Mouse (Mus musculus) G1E-ER4 (cell line): ENCODE measurements around the gene Clcf1. TPM values are rescaled to one million over a fixed set of nuclear protein-coding genes. Genes with fewer than 3 reads are reported as not detected.

ENCODE experiments used
- GATA1 ChIP-seq: IDR thresholded peaks from one replicate; pipeline ENCODE4 v1.8.0; 2012; ENCODE audit warnings: low read length, inconsistent platforms
- polyA plus RNA-seq: library from polyadenylated mRNA; stranded (reverse); fragments of >175 nt; gene quantifications from 2 replicates; pipeline ENCODE4 v1.2.3, GENCODE M21; 2012

The Clcf1 gene
- polyA plus RNA-seq, 1 experiment: not detected

DNA sequence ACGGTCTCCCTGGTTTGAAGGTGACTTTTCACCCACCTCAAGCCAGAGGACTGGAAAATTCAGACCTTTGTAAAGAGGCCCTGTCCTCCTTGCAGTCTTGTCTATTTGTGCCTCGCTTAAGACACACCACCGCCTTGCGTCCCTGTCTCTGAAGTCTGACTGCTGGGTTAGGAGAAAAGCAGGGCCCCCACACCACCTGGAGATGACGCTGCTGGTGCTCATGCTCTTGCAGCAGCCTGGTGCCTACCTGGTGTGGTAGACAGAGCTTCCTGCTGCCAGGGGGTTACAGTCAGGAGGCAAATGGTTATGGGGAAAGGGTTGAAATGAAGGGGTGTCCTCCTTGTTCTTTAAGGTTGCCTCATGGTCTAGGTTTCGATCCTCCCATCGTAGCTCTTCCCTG lies 40.2 kb downstream of the Clcf1 start:
- TF ChIP-seq GATA1: no peak

DNA sequence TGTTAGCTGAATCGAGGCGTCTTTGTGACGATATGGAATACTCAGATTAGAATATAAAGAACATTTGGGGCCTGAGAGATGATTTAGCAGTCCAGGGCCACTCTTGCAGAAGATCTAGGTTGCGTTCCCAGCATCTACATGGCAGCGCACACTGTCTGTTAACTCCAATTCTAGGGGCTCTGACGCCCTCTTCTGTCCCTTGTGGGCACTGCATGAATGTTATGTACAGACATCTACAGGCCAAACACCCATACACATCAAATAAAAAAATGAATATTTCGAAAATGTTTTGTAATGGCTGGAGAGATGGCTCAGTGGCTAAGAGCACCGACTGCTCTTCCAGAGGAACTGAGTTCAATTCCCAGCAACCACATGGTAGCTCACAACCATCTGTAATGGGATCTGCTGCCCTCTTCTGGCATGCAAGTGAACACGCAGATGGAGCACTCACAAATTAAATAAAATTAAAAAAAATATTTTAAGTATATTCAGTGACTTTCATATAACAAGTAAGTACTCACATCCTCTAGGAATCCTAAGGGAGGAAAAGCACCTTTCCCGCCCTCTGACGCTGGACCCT lies 41.6 kb downstream of the Clcf1 start:
- no peak for TF ChIP-seq GATA1

DNA sequence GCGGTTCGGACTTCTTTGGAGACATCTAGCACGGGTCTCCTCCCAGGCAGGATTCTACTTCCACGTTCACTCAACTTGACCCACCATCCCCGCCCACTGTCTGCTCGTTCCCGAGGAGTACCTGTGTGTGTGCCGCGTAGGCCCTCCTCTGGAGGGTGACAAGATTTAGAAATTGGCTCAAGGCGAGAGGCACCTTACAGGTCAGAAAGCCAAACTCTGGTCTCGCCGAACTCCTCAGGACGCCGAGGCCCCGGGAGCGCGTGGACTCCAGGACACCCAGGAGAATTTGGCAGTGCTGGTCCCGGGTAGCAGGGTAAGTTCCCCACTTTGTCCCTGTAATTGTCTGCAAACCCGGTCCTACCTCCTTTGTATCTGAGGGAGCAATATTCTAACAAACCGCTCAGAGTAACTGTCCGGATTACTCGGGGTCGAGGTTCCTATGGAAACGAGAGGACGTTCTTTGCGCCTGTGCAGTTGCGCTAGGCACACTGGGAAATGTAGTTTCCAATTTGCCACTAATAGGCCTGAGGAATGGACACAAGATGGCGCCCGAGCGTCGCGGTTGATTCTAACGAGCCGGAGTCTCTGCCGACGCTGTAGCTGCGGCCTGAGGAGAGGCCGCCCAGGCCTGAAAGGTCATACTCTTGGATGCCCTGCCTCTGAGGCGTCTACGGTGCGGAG lies 43.3 kb downstream of the Clcf1 start:
- no peak for TF ChIP-seq GATA1

DNA sequence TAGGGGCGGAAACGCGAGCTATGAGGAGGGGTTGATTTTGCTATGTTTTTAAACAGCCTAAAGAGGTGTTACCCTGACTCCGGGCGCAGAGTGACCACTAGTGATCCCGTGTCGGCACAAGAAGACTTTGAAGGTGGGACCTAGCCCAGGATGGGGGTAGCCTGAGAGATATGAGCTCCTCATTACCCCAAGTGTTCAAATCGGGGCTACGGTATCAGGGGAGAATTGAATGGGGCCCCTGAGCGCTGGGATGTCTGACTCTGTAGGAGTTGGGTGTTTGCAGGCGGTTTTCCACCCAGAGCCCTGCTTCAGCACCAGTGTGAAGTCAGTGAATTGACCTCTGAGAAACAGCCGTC lies 43.8 kb downstream of the Clcf1 start:
- no peak for TF ChIP-seq GATA1

DNA sequence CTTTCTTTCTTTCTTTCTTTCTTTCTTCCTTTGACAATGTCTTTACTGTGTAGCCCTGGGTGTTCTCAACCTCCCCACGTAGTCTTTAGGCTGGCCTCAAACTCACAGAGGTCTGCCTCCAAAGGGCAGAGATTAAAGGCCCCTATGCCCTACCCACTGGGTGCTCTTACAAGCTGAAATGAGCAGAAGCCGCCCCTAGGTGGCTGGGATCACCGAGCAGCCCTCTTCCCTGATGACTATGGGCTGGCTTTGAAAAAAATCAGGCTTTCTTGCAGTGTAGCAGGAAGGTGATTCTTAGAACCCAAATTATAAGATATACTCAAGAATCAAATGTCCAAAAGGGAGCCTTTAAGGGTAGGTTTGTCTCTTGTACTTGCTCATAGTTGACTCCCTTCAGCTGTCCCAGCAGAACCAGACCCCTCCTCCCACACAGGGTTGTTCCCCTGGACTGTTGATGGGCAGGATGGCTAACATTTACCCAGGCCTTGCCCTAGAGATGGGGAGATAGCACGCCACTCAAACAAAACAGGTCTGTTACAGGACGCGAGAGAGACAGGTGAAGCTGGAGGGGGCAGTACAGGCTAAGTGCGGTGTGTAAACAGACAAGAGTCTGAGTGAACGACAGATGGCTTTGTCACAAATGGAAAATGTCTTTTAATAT lies 47.1 kb downstream of the Clcf1 start:
- no peak for TF ChIP-seq GATA1

DNA sequence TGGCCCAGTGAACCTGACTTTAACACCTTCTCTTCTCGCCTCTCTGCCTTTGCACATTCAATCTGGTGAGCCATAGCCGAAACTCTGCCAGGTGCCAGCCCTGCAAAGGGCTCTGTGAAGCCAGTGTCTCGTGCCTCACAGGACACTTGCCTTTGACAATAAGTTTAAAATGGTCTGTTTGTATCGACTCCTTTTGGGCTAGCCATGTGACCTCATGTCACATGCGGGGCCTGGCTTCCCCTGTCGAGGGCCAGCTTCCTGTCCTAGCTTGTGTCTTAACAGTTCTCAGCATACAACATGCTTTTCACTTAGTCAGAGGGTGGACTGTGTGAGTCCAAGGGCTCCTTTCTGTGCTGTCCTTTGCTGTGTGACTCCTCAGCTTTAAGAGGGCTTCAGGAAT lies 48.7 kb downstream of the Clcf1 start:
- TF ChIP-seq GATA1: no peak

DNA sequence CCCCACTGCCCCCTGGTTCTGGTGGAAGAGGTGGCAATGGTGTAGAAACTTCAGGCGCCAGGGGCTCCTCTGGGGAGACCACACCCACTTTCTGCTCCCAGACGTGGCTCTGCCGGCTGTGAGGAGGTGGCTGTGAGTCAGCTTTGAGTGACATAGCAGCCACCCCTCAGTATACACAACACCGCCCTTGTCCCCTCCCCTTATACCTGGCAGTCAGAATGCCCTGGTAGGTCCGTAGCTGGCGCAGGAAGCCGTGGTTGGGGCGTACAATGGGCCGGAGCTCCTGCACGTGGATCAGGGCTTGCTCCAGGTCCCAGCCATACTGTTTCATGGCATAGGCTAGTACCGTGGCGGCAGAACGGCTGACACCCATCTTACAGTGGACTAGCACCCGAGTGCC lies 49.7 kb downstream of the Clcf1 start:
- no peak for TF ChIP-seq GATA1

DNA sequence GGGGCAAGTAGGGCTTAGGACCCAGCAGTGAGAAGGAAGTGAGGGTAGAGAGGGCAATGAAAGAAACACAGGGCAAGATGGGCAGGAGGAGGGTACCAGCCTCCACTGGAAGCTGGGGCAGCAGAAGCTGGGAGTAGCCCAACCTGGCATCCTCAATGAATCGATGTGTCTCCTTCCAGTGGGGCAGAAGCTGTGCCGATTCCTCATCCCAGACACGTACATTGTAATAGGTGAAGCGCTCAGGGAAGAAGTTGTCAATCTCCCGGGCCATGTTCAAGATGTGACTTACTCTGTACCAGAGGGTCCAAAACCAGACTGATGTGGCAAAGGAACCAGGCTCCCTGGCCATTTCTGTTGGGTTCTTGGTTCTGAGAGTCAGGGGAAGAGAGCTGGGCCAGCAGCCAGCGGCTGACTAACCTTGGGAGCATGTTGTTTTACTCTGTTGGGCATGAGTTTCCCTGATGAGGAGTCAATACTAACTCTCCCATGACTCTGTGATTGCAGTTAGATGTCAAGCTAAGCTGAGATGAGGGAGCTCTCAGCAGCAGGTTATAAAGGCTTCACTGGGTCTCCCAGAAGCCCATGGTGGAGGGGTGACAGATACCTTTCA lies 50.2 kb downstream of the Clcf1 start:
- TF ChIP-seq GATA1: no peak

DNA sequence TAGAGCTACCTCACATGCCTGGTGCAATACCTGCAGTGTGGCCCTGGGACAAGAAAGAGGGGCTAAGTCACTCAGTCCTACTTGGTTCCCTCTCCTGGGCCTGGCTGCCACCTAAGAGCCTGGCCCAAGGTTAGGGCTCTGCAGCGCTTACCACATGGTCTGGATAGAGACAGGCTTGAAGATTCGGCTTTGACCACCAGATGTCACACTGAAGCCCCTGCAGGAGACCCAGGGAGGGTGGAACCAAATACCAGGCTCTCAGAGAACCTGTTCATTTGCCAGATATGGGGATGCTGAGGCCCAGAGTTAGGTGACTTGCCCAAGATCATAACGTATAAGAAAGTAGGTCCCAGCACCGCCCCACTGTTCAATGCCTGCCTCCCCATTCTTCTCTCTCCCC lies 51.9 kb downstream of the Clcf1 start:
- no peak for TF ChIP-seq GATA1

DNA sequence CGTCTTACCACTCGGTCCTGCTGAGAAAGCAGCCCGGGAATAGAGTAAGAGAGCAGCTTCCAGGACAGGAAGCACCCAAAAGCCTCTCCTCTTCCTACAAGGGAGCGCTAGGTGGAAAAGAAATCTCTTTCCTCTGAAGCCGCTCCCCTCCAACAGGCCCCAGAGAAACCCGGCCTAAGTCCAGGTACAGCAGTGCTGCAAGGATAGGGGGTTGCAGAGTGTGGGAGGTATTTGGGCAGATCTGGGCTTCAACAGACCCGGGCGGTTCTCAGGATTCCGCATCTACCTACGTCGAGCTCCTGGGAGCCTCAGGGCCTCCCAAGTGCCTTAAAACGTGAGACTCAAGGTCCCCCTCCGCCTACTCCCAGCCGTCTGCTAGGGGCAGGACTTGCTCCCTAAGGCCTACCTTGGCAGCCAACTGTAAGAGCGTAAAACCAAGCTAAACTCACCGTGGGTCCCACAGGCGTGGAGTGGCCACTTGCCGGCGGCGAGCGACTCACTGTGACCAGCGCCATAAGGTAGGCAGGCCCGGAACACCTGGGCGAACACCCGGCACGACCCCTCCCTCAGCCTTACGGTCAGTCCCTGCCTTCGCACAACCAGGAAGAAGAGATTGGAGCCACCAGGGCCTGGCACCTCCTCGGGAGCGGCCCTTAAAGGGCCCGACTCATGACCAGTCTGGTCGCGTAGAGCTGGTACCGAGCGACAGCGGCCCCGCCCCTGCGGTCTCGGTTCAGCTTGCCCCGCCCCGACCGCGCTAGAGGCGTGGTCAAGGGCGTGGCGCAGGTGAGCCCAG lies 54.7 kb downstream of the Clcf1 start, which contains the start of gene Ssh3:
Ssh3 (minus strand) TSS at position 615 of the 796 bp plus-strand sequence.
- TF ChIP-seq GATA1: no peak

DNA sequence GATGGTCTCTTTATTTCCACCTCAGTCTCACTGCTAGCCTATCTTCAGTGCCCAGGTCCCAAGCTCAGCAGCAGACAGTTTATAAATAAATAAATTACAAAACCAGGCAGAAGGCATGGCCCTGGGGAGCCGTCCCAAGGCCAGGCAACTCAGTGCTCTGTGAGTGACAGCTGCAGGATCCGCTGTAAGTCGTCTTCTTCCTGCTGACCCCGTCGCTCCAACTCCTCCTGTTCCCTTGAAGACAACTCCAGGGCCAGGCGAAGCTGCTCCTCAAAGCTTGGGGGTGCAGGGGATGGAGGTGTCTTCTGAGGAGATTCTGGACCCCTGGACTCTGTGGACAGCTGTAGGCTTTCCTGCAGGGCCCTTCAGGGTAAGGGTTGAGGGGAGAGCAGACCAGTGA lies 56.1 kb downstream of the Clcf1 start:
- no peak for TF ChIP-seq GATA1

DNA sequence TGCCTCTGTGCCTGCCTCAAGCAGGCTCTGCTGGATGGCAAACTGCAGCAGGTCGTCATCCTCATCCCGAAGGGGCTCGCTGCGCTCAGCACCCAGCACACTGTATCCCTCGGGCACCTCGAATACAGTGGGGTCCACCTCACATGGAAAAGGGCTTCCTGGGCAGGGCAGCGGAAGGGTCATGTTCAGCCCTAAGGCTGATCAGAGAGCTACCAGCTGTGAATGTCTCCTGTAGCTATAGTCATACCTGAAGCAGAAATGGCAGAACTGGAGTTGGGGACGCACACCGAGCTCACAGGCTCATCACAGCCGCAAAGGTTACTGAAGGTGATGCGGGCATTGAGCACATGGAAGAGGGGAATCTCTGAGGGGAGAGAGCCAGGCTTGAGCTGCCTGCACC lies 56.9 kb downstream of the Clcf1 start:
- TF ChIP-seq GATA1: no peak

Other genes starting within 250 kb of the Clcf1 start
- not detected in 2 replicates for gene Aldh3b2, start 241.9 kb upstream of the Clcf1 start, polyA plus RNA-seq
- gene Acy3, start 227.7 kb upstream of the Clcf1 start, polyA plus RNA-seq: 5.4 and 7.1 TPM in 2 replicates
- not detected in 2 replicates for gene Tbx10, start 221.5 kb upstream of the Clcf1 start, polyA plus RNA-seq
- 26.3 and 32.2 TPM in 2 replicates for gene Nudt8, start 213.7 kb upstream of the Clcf1 start, polyA plus RNA-seq
- gene Gm49405, start 213.6 kb upstream of the Clcf1 start, polyA plus RNA-seq: 3.8 and 5.3 TPM in 2 replicates
- gene Doc2g, start 210.9 kb upstream of the Clcf1 start, polyA plus RNA-seq: 7.2 and 8.9 TPM in 2 replicates
- 378 and 401 TPM in 2 replicates for gene Ndufv1, start 201.4 kb upstream of the Clcf1 start, polyA plus RNA-seq
- 40.1 and 105 TPM in 2 replicates for gene Gstp1, start 176.3 kb upstream of the Clcf1 start, polyA plus RNA-seq
- not detected in 2 replicates for gene Gstp2, start 168.2 kb upstream of the Clcf1 start, polyA plus RNA-seq
- 4.1 and 7.7 TPM in 2 replicates for gene Gstp3, start 154.7 kb upstream of the Clcf1 start, polyA plus RNA-seq
- gene Cabp2, start 132.7 kb upstream of the Clcf1 start, polyA plus RNA-seq: not detected in 2 replicates
- 70.4 and 72.4 TPM in 2 replicates for gene Cdk2ap2, start 117.1 kb upstream of the Clcf1 start, polyA plus RNA-seq
- gene Pitpnm1, start 114.2 kb upstream of the Clcf1 start, polyA plus RNA-seq: 36.1 and 36.7 TPM in 2 replicates
- gene Aip, start 88.4 kb upstream of the Clcf1 start, polyA plus RNA-seq: 99.6 and 105 TPM in 2 replicates
- not detected in 2 replicates for gene Gpr152, start 74.5 kb upstream of the Clcf1 start, polyA plus RNA-seq
- 0.06 TPM in 1 of 2 replicates, not detected in the other for gene Cabp4, start 70.2 kb upstream of the Clcf1 start, polyA plus RNA-seq
- 187 and 368 TPM in 2 replicates for gene Coro1b, start 65.6 kb upstream of the Clcf1 start, polyA plus RNA-seq
- gene Ptprcap, start 60.6 kb upstream of the Clcf1 start, polyA plus RNA-seq: 448 and 548 TPM in 2 replicates
- 92.1 and 99.4 TPM in 2 replicates for gene Rps6kb2, start 50.9 kb upstream of the Clcf1 start, polyA plus RNA-seq
- gene Carns1, start 38.8 kb upstream of the Clcf1 start, polyA plus RNA-seq: 0.39 and 0.46 TPM in 2 replicates
- gene Tbc1d10c, start 23.0 kb upstream of the Clcf1 start, polyA plus RNA-seq: 19.4 and 24.6 TPM in 2 replicates
- 609 and 669 TPM in 2 replicates for gene Ppp1ca, start 22.2 kb upstream of the Clcf1 start, polyA plus RNA-seq
- 28.7 and 31.6 TPM in 2 replicates for gene Rad9a, start 12.6 kb upstream of the Clcf1 start, polyA plus RNA-seq
- gene AC109138.7, start 119 bp downstream of the Clcf1 start, polyA plus RNA-seq: 30.0 TPM in 1 of 2 replicates, not detected in the other
- gene Pold4, start 17.7 kb downstream of the Clcf1 start, polyA plus RNA-seq: 21.8 and 24.7 TPM in 2 replicates
- gene Ssh3, start 54.9 kb downstream of the Clcf1 start, polyA plus RNA-seq: 0.25 and 0.39 TPM in 2 replicates
- 0.44 and 0.46 TPM in 2 replicates for gene Ankrd13d, start 68.9 kb downstream of the Clcf1 start, polyA plus RNA-seq
- 231 and 290 TPM in 2 replicates for gene Grk2, start 92.0 kb downstream of the Clcf1 start, polyA plus RNA-seq
- gene Kdm2a, start 184.0 kb downstream of the Clcf1 start, polyA plus RNA-seq: 51.6 and 57.8 TPM in 2 replicates
- gene Rhod, start 225.2 kb downstream of the Clcf1 start, polyA plus RNA-seq: not detected in 2 replicates